Mouse (Mus musculus): Measurements from ENCODE around the gene Ano8. TPM values are rescaled to one million over a fixed set of nuclear protein-coding genes. Genes with fewer than 3 reads are reported as not detected.

Gene Ano8
- polyA plus RNA-seq, 1 experiment from 2014 or later, result 3.1 TPM

DNA sequence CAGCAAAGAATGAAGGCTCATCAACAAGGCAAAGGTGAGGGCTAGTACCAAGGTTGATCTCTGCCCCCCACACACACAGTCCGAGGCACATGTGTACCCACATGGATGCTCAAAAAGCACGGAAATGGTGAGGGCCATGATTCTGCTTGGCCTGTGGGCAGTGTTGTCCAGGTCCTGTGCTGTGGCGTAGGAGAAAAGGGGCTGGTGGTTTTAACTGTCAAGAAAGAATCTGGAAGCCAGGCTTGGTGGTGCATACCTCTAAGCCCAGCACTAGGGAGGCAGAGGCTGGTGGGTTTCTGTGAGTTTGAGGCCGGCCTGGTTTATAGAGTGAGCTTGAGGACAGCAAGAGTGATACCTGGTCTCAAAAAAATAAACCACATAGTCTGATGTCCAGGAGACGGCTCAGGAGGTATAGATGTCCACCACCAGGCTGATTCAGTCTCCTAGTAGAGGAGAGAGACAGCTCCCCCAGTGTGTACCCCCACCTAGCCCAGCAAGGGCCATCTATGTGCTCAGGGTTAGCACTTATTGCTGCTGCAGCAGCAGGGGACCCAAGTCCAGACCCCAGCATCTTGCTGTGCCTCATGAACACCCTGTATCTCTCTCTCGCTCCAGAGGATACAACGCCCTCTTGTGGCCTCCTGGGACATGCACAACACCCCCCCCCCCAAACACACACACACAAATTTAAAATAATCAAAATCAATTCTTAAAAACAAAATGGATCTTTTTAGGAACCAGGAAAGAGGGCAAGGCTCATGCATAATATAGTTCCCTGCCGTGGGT lies 13.0 kb downstream of the Ano8 start:
- Histone ChIP-seq H3K4me2 (ENCODE audit: low read depth, low read length) (no peak overlapping the region), H3K27me3 (ENCODE audit: control insufficient read depth, insufficient read depth, low read length) (no peaks in the 10 kb centered on the region), H3K4me1 (ENCODE audit: control insufficient read depth, insufficient read depth, low read length) (peaks cover 12% of the 10 kb centered on the region; the same call in 1 of the 2 replicates), H3K27ac (replicated peaks; ENCODE audit: low read depth, low read length) (no peak overlapping the region), H3K9me3 (replicated peaks; ENCODE audit: control insufficient read depth, low read length) (no peaks in the 10 kb centered on the region), H3K36me3 (replicated peaks; ENCODE audit: control insufficient read depth, insufficient read depth, low read depth, low read length) (peaks cover 9% of the 10 kb centered on the region; the same call in 1 of the 2 replicates), H3K4me3 (ENCODE audit: low read depth, low read length) (no peak overlapping the region), H3K9ac (replicated peaks; ENCODE audit: low read length) (no peak overlapping the region)
- DNase-seq (ENCODE audit: low spot score) (no peak), ATAC-seq (replicated peaks; ENCODE audit: insufficient number of reproducible peaks, low FRiP score, low TSS enrichment, low read depth) (no peak)
- 90% methylated on average over 8 of the region's 8 CpGs for WGBS

DNA sequence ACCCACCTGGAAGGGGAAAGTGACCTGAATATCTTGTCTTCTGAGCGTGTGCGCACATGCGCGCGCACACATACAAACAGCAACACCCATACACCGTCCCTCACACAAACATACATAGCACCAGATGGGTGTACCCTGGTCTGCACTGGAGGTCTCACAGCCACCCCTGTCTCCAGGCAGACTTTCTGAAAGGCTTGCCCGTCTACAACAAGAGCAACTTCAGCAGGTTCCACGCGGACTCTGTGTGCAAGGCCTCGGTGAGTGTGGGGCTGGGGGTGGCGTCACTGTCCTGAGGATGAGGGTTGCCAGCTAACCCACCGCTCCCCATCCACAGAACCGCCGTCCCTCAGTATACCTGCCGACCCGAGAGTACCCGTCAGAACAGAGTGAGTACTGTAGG lies 13.9 kb downstream of the Ano8 start:
- WGBS, result 93% methylated on average over 17 of the region's 17 CpGs
- no peak for DNase-seq (ENCODE audit: low spot score)
- H3K36me3 ChIP-seq (replicated peaks; ENCODE audit: control insufficient read depth, insufficient read depth, low read depth, low read length), result peaks cover 9% of the 10 kb centered on the region; the same call in 1 of the 2 replicates

DNA sequence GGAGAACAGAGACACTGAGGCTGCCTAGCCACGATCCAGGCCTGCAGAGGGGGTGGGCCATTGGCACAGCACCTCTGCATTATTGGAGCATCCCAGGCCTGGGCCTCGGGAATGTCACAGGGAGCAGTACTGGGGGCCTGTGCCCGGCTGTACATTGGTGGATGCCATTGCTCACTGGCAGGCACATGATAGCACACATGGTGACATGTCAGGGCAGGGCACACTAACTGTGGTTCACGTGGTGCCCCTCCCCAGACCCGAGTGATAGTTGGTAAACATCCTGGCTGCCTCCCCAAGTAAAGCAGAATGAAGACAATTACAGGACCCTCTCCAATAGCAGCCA lies 14.9 kb downstream of the Ano8 start:
- DNase-seq (ENCODE audit: low spot score), result no peak
- peaks cover 7% of the 10 kb centered on the region; the same call in 1 of the 2 replicates for H3K4me1 ChIP-seq (ENCODE audit: control insufficient read depth, insufficient read depth, low read length)
- no peak overlapping the region for H3K4me2 ChIP-seq (ENCODE audit: low read depth, low read length)
- H3K36me3 ChIP-seq (replicated peaks; ENCODE audit: control insufficient read depth, insufficient read depth, low read depth, low read length), result peaks cover 9% of the 10 kb centered on the region; the same call in 1 of the 2 replicates
- no peak overlapping the region for H3K9ac ChIP-seq (replicated peaks; ENCODE audit: low read length)
- H3K27ac ChIP-seq (replicated peaks; ENCODE audit: low read depth, low read length), result no peak overlapping the region
- H3K27me3 ChIP-seq (ENCODE audit: control insufficient read depth, insufficient read depth, low read length), result no peaks in the 10 kb centered on the region
- no peak overlapping the region for H3K4me3 ChIP-seq (ENCODE audit: low read depth, low read length)
- WGBS, result 82% methylated on average over 5 of the region's 5 CpGs
- no peaks in the 10 kb centered on the region for H3K9me3 ChIP-seq (replicated peaks; ENCODE audit: control insufficient read depth, low read length)
- ATAC-seq (replicated peaks; ENCODE audit: insufficient number of reproducible peaks, low FRiP score, low TSS enrichment, low read depth), result no peak

More for the DNA sequence above, 13.9 kb downstream of the Ano8 start:
- Histone ChIP-seq H3K9me3 (replicated peaks; ENCODE audit: control insufficient read depth, low read length) (no peaks in the 10 kb centered on the region), H3K27me3 (ENCODE audit: control insufficient read depth, insufficient read depth, low read length) (no peaks in the 10 kb centered on the region), H3K27ac (replicated peaks; ENCODE audit: low read depth, low read length) (no peak overlapping the region), H3K4me3 (ENCODE audit: low read depth, low read length) (no peak overlapping the region), H3K9ac (replicated peaks; ENCODE audit: low read length) (no peak overlapping the region), H3K4me2 (ENCODE audit: low read depth, low read length) (no peak overlapping the region), H3K4me1 (ENCODE audit: control insufficient read depth, insufficient read depth, low read length) (peaks cover 7% of the 10 kb centered on the region; the same call in 1 of the 2 replicates)
- ATAC-seq (replicated peaks; ENCODE audit: insufficient number of reproducible peaks, low FRiP score, low TSS enrichment, low read depth), result no peak

DNA sequence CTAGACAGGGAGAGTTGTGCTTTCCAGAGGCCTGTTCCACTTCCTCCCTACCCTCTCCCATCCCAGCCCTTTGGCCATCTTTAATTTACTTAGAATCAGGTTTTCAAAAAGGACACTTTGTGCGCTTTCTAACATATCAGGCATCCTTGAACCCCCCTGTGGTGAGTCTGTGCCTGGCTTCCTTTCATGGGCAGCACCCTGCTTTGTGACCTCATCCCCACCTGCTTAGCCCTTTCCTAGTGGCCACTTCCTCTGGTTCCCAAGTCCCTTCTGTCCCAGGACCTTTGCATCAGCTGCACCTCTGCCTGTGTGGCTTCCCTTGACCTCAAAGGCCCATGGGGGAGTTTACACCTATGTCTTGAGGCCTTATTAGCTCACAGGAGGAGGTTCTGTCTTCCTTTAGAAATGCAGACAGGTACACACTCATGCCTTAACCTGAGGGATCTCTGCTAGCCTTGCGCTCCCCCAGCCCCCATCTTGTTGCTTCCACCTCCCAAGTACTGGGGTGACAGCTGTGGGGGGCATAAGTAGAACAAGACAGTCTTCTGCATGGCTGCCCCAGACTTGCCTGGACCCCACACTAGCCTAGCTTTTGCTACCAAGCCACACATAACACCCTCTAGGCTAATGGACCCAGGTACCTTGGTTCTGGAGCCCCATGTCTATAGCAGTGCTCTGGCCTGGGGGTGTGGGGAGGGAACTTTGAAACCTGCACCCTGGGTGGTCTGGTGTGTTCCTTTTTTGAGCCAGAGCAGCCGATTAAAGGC lies 15.4 kb downstream of the Ano8 start:
- H3K4me3 ChIP-seq (ENCODE audit: low read depth, low read length), result peak overlapping the region; percentile 82
- ATAC-seq (replicated peaks; ENCODE audit: insufficient number of reproducible peaks, low FRiP score, low TSS enrichment, low read depth), result no peak
- no peaks in the 10 kb centered on the region for H3K9me3 ChIP-seq (replicated peaks; ENCODE audit: control insufficient read depth, low read length)
- peak overlapping the region; percentile 67 for H3K4me2 ChIP-seq (ENCODE audit: low read depth, low read length)
- 90% methylated on average over 3 of the region's 3 CpGs for WGBS
- H3K27me3 ChIP-seq (ENCODE audit: control insufficient read depth, insufficient read depth, low read length), result no peaks in the 10 kb centered on the region
- peaks cover 7% of the 10 kb centered on the region; the same call in 1 of the 2 replicates for H3K4me1 ChIP-seq (ENCODE audit: control insufficient read depth, insufficient read depth, low read length)
- DNase-seq (ENCODE audit: low spot score), result no peak
- H3K36me3 ChIP-seq (replicated peaks; ENCODE audit: control insufficient read depth, insufficient read depth, low read depth, low read length), result peaks cover 9% of the 10 kb centered on the region; the same call in 1 of the 2 replicates
- peak overlapping the region; percentile 75 for H3K9ac ChIP-seq (replicated peaks; ENCODE audit: low read length)
- H3K27ac ChIP-seq (replicated peaks; ENCODE audit: low read depth, low read length), result no peak overlapping the region

DNA sequence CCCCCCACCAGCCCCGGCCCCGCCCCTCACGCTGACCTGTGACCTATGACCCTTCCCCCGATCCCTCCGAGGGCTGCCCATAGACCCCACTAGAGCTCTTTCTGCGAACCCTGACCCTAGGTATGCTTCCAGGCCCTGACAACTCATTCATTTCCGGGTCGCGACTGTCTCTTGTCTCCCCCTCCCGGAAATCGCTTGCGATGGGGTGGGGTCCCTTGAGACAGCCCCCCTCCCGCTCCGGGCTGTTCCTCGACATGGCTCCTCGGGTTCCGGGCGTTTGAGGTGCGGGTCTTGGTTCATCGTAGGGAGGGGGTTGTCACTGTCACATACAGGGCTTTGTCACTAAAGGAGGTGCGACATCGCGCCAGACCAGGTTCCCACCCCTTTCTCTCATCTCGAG lies 16.4 kb downstream of the Ano8 start:
- Histone ChIP-seq H3K36me3 (replicated peaks; ENCODE audit: control insufficient read depth, insufficient read depth, low read depth, low read length) (peaks cover 9% of the 10 kb centered on the region; the same call in 1 of the 2 replicates), H3K9me3 (replicated peaks; ENCODE audit: control insufficient read depth, low read length) (no peaks in the 10 kb centered on the region), H3K27me3 (ENCODE audit: control insufficient read depth, insufficient read depth, low read length) (no peaks in the 10 kb centered on the region), H3K9ac (replicated peaks; ENCODE audit: low read length) (peak overlapping the region; percentile 75), H3K4me1 (ENCODE audit: control insufficient read depth, insufficient read depth, low read length) (peaks cover 7% of the 10 kb centered on the region; the same call in 1 of the 2 replicates), H3K4me3 (ENCODE audit: low read depth, low read length) (peak overlapping the region; percentile 82), H3K27ac (replicated peaks; ENCODE audit: low read depth, low read length) (no peak overlapping the region), H3K4me2 (ENCODE audit: low read depth, low read length) (peak overlapping the region; percentile 67)
- peak; percentile 19 for ATAC-seq (replicated peaks; ENCODE audit: insufficient number of reproducible peaks, low FRiP score, low TSS enrichment, low read depth)
- peak; percentile 78 for DNase-seq (ENCODE audit: low spot score)
- under 1% methylated on average over 24 of the region's 24 CpGs for WGBS

DNA sequence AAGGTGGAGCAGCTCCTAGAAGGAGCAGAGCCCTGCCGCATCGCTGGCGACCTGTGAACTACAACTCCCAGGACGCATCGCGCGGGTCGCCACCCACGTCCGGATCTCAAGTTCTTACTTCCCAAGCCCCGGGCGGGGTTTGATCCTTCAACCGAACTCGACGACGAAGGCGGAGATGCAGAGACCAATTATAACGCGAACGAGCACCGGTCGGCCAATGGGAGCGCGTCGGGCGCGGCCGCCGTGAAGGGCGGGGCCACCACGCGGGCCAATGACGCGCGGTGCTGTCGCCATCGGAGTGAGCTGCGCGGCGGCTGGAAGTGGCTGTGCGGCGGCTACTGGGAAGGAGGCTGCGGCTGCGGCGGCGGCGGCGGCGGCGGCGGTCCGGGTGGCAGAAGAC lies 16.8 kb downstream of the Ano8 start, which contains the start of gene Dda1:
Gene Dda1 (plus strand): TSS at position 284 of the 400 bp plus-strand sequence.
- Histone ChIP-seq H3K4me3 (ENCODE audit: low read depth, low read length) (peak within 1 kb of the TSS; percentile 82), H3K36me3 (replicated peaks; ENCODE audit: control insufficient read depth, insufficient read depth, low read depth, low read length) (peaks cover 9% of the 10 kb centered on the region; the same call in 1 of the 2 replicates), H3K27me3 (ENCODE audit: control insufficient read depth, insufficient read depth, low read length) (no peaks in the 10 kb centered on the region), H3K4me1 (ENCODE audit: control insufficient read depth, insufficient read depth, low read length) (peaks cover 11% of the 10 kb centered on the region; the same call in 1 of the 2 replicates), H3K4me2 (ENCODE audit: low read depth, low read length) (peak within 1 kb of the TSS; percentile 67), H3K9ac (replicated peaks; ENCODE audit: low read length) (peak within 1 kb of the TSS; percentile 75), H3K27ac (replicated peaks; ENCODE audit: low read depth, low read length) (no peak within 1 kb of the TSS), H3K9me3 (replicated peaks; ENCODE audit: control insufficient read depth, low read length) (no peaks in the 10 kb centered on the region)
- ATAC-seq (replicated peaks; ENCODE audit: insufficient number of reproducible peaks, low FRiP score, low TSS enrichment, low read depth), result peak; percentile 78
- DNase-seq (ENCODE audit: low spot score), result peak; percentile 100
- WGBS, result under 1% methylated on average over 50 of the region's 52 CpGs

DNA sequence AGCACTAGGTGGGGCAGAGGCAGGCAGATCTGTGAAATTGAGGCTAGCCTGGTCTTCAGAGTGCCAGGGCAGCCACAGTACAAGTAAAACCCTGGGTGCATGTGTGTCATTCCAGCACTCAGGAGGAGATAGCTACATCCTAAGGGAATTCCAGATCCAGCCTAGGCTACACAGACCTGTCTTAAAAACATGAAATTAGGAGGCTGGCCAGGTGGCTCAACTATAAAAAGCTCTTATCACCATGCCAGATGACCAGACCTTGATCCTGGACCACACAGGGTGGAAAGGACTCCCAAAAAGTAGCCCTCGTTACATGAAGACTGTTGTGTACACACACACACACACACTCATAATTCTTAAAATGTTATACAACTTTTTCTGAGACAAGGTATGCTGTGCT lies 17.8 kb downstream of the Ano8 start:
- H3K27me3 ChIP-seq (ENCODE audit: control insufficient read depth, insufficient read depth, low read length), result no peaks in the 10 kb centered on the region
- no peak for DNase-seq (ENCODE audit: low spot score)
- H3K4me3 ChIP-seq (ENCODE audit: low read depth, low read length), result no peak overlapping the region
- peaks cover 12% of the 10 kb centered on the region; the same call in 1 of the 2 replicates for H3K4me1 ChIP-seq (ENCODE audit: control insufficient read depth, insufficient read depth, low read length)
- no peak overlapping the region for H3K27ac ChIP-seq (replicated peaks; ENCODE audit: low read depth, low read length)
- ATAC-seq (replicated peaks; ENCODE audit: insufficient number of reproducible peaks, low FRiP score, low TSS enrichment, low read depth), result no peak
- 0 out of 2 replicates have a peak, but pooled peaks cover 3% of the 10 kb centered on the region for H3K36me3 ChIP-seq (replicated peaks; ENCODE audit: control insufficient read depth, insufficient read depth, low read depth, low read length)
- WGBS, result 96% methylated on average over 1 of the region's 1 CpGs
- H3K9ac ChIP-seq (replicated peaks; ENCODE audit: low read length), result no peak overlapping the region
- H3K4me2 ChIP-seq (ENCODE audit: low read depth, low read length), result no peak overlapping the region
- no peaks in the 10 kb centered on the region for H3K9me3 ChIP-seq (replicated peaks; ENCODE audit: control insufficient read depth, low read length)

All from embryonic facial prominence, embryonic 11.5 days (tissue).